Mouse (Mus musculus) embryonic facial prominence, embryonic 14.5 days (tissue): ENCODE data around the gene Taar3. TPM values are rescaled to one million over a fixed set of nuclear protein-coding genes. Genes with fewer than 3 reads are reported as not detected.

Experiments
- ATAC-seq: fragments of 200-750 bp; cut with Nextera tagmentation; 2 replicates; pipeline ENCODE4 v1.8.0; 2017; ENCODE audit warnings: low read depth, moderate number of reproducible peaks, moderate TSS enrichment
- DNase-seq: peaks from one replicate; pipeline ENCODE4 v3.0.0-alpha.2; 2015; ENCODE audit warnings: low spot score
- H3K27ac ChIP-seq: fragments of 300-500 bp; sonication (generic); replicated peaks from 2 replicates; pipeline ENCODE4 v1.5.1; 2014; ENCODE audit warnings: low read depth, mild to moderate bottlenecking, low read length, moderate library complexity
- H3K27me3 ChIP-seq: fragments of 300-500 bp; sonication (generic); replicated peaks from 2 replicates; pipeline ENCODE4 v1.6.1; 2014; ENCODE audit warnings: low read length; ENCODE audit not compliant: control insufficient read depth, insufficient read depth
- H3K36me3 ChIP-seq: fragments of 300-500 bp; sonication (generic); 2 replicates; pipeline ENCODE4 v1.6.1; 2014; ENCODE audit warnings: low read length, mixed read lengths; ENCODE audit not compliant: control insufficient read depth, insufficient read depth
- H3K4me1 ChIP-seq: fragments of 300-500 bp; sonication (generic); 2 replicates; pipeline ENCODE4 v1.6.1; 2014; ENCODE audit warnings: antibody characterized with exemption, low read length; ENCODE audit not compliant: control insufficient read depth, insufficient read depth
- H3K4me2 ChIP-seq: fragments of 300-500 bp; sonication (generic); 2 replicates; pipeline ENCODE4 v1.6.1; 2014; ENCODE audit warnings: low read depth, mild to moderate bottlenecking, low read length, moderate library complexity, mixed read lengths
- H3K4me3 ChIP-seq: fragments of 300-500 bp; sonication (generic); 2 replicates; pipeline ENCODE4 v1.5.1; 2014; ENCODE audit warnings: low read depth, mild to moderate bottlenecking, low read length
- H3K9ac ChIP-seq: fragments of 300-500 bp; sonication (generic); 2 replicates; pipeline ENCODE4 v1.6.1; 2014; ENCODE audit warnings: low read depth, mild to moderate bottlenecking, low read length, moderate library complexity, mixed read lengths
- H3K9me3 ChIP-seq: fragments of 300-500 bp; sonication (generic); 2 replicates; pipeline ENCODE4 v1.6.1; 2016; ENCODE audit warnings: low read length; ENCODE audit not compliant: control insufficient read depth
- WGBS: fragments of 180-500 bp; shearing (Covaris S2); extraction: QIAGEN DNeasy Blood & Tissue Kit; methylation state at CpG from one replicate; pipeline ENCODE4 v1.1.7; 2014; 5-methylcytosine and 5-hydroxymethylcytosine counted together
- polyA plus RNA-seq: library from polyadenylated mRNA; unstranded; fragments of >200 nt; fragmentation: Nextera tagmentation; extraction: Ambion mirVana; gene quantifications from 2 replicates; pipeline ENCODE4 v1.2.1, GENCODE M21; 2014

The Taar3 gene
- not detected in 2 replicates for polyA plus RNA-seq

- 76% methylated on average over 16 of the region's 16 CpGs for WGBS
- Histone ChIP-seq H3K9me3 (no peaks in the 10 kb centered on the region), H3K27me3 (no peaks in the 10 kb centered on the region), H3K4me1 (no peaks in the 10 kb centered on the region), H3K36me3 (no peaks in the 10 kb centered on the region), H3K4me3 (no peak within 1 kb of the TSS), H3K9ac (no peak within 1 kb of the TSS), H3K4me2 (no peak within 1 kb of the TSS), H3K27ac (no peak within 1 kb of the TSS)
- DNase-seq (no peak), ATAC-seq (no peak)
Observed at GRCm38 (mm10) chr10:23949508-23950005, at the start of gene Taar3. Gene Taar3, plus strand, starts transcription at chr10:23949558.

GRCm38 (mm10) chr10:23901119-23901518 lies 48.2 kb upstream of the Taar3 start:
- H3K4me2 ChIP-seq, result no peak overlapping the region
- no peaks in the 10 kb centered on the region for H3K4me1 ChIP-seq
- H3K9me3 ChIP-seq, result no peaks in the 10 kb centered on the region
- no peaks in the 10 kb centered on the region for H3K27me3 ChIP-seq
- WGBS, result 79% methylated on average over 3 of the region's 3 CpGs
- H3K27ac ChIP-seq, result no peak overlapping the region
- no peak for ATAC-seq
- H3K4me3 ChIP-seq, result no peak overlapping the region
- no peak overlapping the region for H3K9ac ChIP-seq
- no peaks in the 10 kb centered on the region for H3K36me3 ChIP-seq
- DNase-seq, result no peak

- DNase-seq, result no peak
- H3K27ac ChIP-seq, result no peak overlapping the region
Observed at GRCm38 (mm10) chr10:23905661-23906060, 43.7 kb upstream of the Taar3 start.

GRCm38 (mm10) chr10:23920056-23920455 lies 29.3 kb upstream of the Taar3 start, which contains the start of gene Taar1:
Gene Taar1, plus strand, starts transcription at chr10:23920356.
- ATAC-seq (no peak), DNase-seq (no peak)
- Histone ChIP-seq H3K9ac (no peak within 1 kb of the TSS), H3K9me3 (no peaks in the 10 kb centered on the region), H3K4me2 (no peak within 1 kb of the TSS), H3K36me3 (no peaks in the 10 kb centered on the region), H3K27me3 (no peaks in the 10 kb centered on the region), H3K27ac (no peak within 1 kb of the TSS), H3K4me1 (no peaks in the 10 kb centered on the region), H3K4me3 (no peak within 1 kb of the TSS)
- 86% methylated on average over 4 of the region's 4 CpGs for whole genome bisulfite sequencing

More at GRCm38 (mm10) chr10:23905661-23906060, 43.7 kb upstream of the Taar3 start:
- H3K9me3 ChIP-seq, result no peaks in the 10 kb centered on the region
- no peaks in the 10 kb centered on the region for H3K27me3 ChIP-seq
- no peak overlapping the region for H3K9ac ChIP-seq
- H3K36me3 ChIP-seq, result no peaks in the 10 kb centered on the region
- no peak overlapping the region for H3K4me3 ChIP-seq
- 95% methylated on average over 1 of the region's 1 CpGs for WGBS
- H3K4me2 ChIP-seq, result no peak overlapping the region
- no peak for ATAC-seq
- H3K4me1 ChIP-seq, result no peaks in the 10 kb centered on the region

GRCm38 (mm10) chr10:23922468-23922867 lies 26.9 kb upstream of the Taar3 start:
- Histone ChIP-seq H3K4me1 (no peaks in the 10 kb centered on the region), H3K9ac (no peak overlapping the region), H3K9me3 (no peaks in the 10 kb centered on the region), H3K27me3 (no peaks in the 10 kb centered on the region), H3K36me3 (no peaks in the 10 kb centered on the region), H3K27ac (no peak overlapping the region), H3K4me3 (no peak overlapping the region), H3K4me2 (no peak overlapping the region)
- DNase-seq, result no peak
- WGBS, result 78% methylated on average over 3 of the region's 3 CpGs
- ATAC-seq, result no peak

- Histone ChIP-seq H3K4me2 (no peak overlapping the region), H3K27me3 (no peaks in the 10 kb centered on the region), H3K9me3 (no peaks in the 10 kb centered on the region), H3K4me1 (no peaks in the 10 kb centered on the region), H3K9ac (no peak overlapping the region), H3K27ac (no peak overlapping the region), H3K36me3 (no peaks in the 10 kb centered on the region), H3K4me3 (no peak overlapping the region)
- ATAC-seq (no peak), DNase-seq (no peak)
- 84% methylated on average over 2 of the region's 2 CpGs for WGBS
Observed at GRCm38 (mm10) chr10:23923941-23924340, 25.4 kb upstream of the Taar3 start.

- no peak for ATAC-seq
- H3K9me3 ChIP-seq, result no peaks in the 10 kb centered on the region
- no peak overlapping the region for H3K27ac ChIP-seq
- H3K4me3 ChIP-seq, result no peak overlapping the region
- no peaks in the 10 kb centered on the region for H3K27me3 ChIP-seq
- H3K4me1 ChIP-seq, result no peaks in the 10 kb centered on the region
- no peak overlapping the region for H3K9ac ChIP-seq
- WGBS, result 34% methylated on average over 4 of the region's 4 CpGs
- no peak for DNase-seq
- H3K36me3 ChIP-seq, result no peaks in the 10 kb centered on the region
- H3K4me2 ChIP-seq, result no peak overlapping the region
Observed at GRCm38 (mm10) chr10:23937613-23938012, 11.7 kb upstream of the Taar3 start.

- 54% methylated on average over 6 of the region's 6 CpGs for WGBS
- no peak for ATAC-seq
- no peaks in the 10 kb centered on the region for H3K27me3 ChIP-seq
- H3K4me1 ChIP-seq, result no peaks in the 10 kb centered on the region
- H3K36me3 ChIP-seq, result no peaks in the 10 kb centered on the region
- H3K9me3 ChIP-seq, result no peaks in the 10 kb centered on the region
- H3K4me2 ChIP-seq, result no peak within 1 kb of the TSS
- H3K9ac ChIP-seq, result no peak within 1 kb of the TSS
- H3K27ac ChIP-seq, result no peak within 1 kb of the TSS
- H3K4me3 ChIP-seq, result no peak within 1 kb of the TSS
- no peak for DNase-seq
Observed at GRCm38 (mm10) chr10:23938312-23938711, 11.0 kb upstream of the Taar3 start, which contains the start of gene Taar2. Gene Taar2, plus strand, starts transcription at chr10:23938572.

- Histone ChIP-seq H3K4me2 (no peak overlapping the region), H3K4me1 (no peaks in the 10 kb centered on the region), H3K9ac (no peak overlapping the region), H3K27me3 (no peaks in the 10 kb centered on the region), H3K4me3 (no peak overlapping the region), H3K27ac (no peak overlapping the region), H3K9me3 (no peaks in the 10 kb centered on the region), H3K36me3 (no peaks in the 10 kb centered on the region)
- 76% methylated on average over 5 of the region's 5 CpGs for WGBS
- no peak for ATAC-seq
- no peak for DNase-seq
Observed at GRCm38 (mm10) chr10:23942465-23942864, 6.9 kb upstream of the Taar3 start.
